Mouse (Mus musculus): ENCODE data around the gene Arhgef19.

DNA sequence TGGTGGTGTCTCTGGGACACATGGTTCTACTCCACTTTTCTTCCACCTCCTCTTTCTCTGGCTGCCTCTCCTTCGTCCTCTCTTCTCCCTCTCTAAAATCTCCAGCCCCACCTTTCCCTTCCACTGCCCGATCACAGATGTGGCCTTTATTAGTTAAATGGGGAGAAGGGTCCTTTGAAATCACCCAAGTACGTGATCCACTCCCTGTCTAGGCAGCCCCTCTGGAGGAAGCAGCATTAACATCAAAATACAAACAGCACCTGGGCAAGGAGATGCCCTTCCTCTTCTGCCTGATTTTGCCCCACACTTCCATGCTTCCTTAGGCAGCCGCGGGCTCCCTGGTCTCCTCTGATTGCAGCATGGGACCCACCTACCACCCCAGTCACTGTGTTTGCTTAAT is 43.3 kb downstream of the Arhgef19 start:
- TF ChIP-seq CTCF (IDR thresholded peaks at IDR 0.05; ENCODE audit: borderline replicate concordance, insufficient read depth, low read length) (no peak), POLR2A (IDR thresholded peaks at IDR 0.05; ENCODE audit: low read depth, low read length) (no peak)

All from embryonic fibroblast, embryonic 13.5 days (primary cell).